Mouse (Mus musculus) intestine, embryonic 16.5 days (tissue): ENCODE measurements around the gene Gm3029. TPM values are rescaled to one million over a fixed set of nuclear protein-coding genes. Genes with fewer than 3 reads are reported as not detected.
"Not testable (repeated sequence)": the region's sequence is repeated elsewhere in the genome, so short reads cannot be mapped to it uniquely, and the experiment has no call there.

ENCODE experiments used
- ATAC-seq: fragments of 200-750 bp; cut with Nextera tagmentation; 2 replicates; pipeline ENCODE4 v1.8.0; 2017; ENCODE audit warnings: moderate TSS enrichment, moderate library complexity
- H3K27ac ChIP-seq: fragments of 300-500 bp; sonication (generic); 2 replicates; pipeline ENCODE4 v1.5.1; 2014; ENCODE audit warnings: mild to moderate bottlenecking, low read length
- H3K27me3 ChIP-seq: fragments of 300-500 bp; sonication (generic); replicated peaks from 2 replicates; pipeline ENCODE4 v1.6.1; 2014; ENCODE audit warnings: low read length, control low read depth, mixed read lengths; ENCODE audit not compliant: control insufficient read depth, insufficient read depth
- H3K36me3 ChIP-seq: fragments of 300-500 bp; sonication (generic); 2 replicates; pipeline ENCODE4 v1.6.1; 2014; ENCODE audit warnings: low read length, control low read depth; ENCODE audit not compliant: control insufficient read depth, insufficient read depth
- H3K4me1 ChIP-seq: fragments of 300-500 bp; sonication (generic); 2 replicates; pipeline ENCODE4 v1.6.1; 2014; ENCODE audit warnings: low read length, control low read depth, mixed read lengths; ENCODE audit not compliant: control insufficient read depth, insufficient read depth
- H3K4me2 ChIP-seq: fragments of 300-500 bp; sonication (generic); 2 replicates; pipeline ENCODE4 v1.6.1; 2014; ENCODE audit warnings: low read depth, low read length, control low read depth
- H3K4me3 ChIP-seq: fragments of 300-500 bp; sonication (generic); 2 replicates; pipeline ENCODE4 v1.5.1; 2014; ENCODE audit warnings: mild to moderate bottlenecking, low read length
- H3K9ac ChIP-seq: fragments of 300-500 bp; sonication (generic); 2 replicates; pipeline ENCODE4 v1.6.1; 2014; ENCODE audit warnings: low read depth, low read length
- H3K9me3 ChIP-seq: fragments of 300-500 bp; sonication (generic); 2 replicates; pipeline ENCODE4 v1.6.1; 2016; ENCODE audit warnings: low read length, control low read depth; ENCODE audit not compliant: control insufficient read depth
- WGBS: fragments of 180-500 bp; shearing (Covaris S2); extraction: QIAGEN DNeasy Blood & Tissue Kit; methylation state at CpG from one replicate; pipeline ENCODE4 v1.1.7; 2014; 5-methylcytosine and 5-hydroxymethylcytosine counted together
- polyA plus RNA-seq: library from polyadenylated mRNA; unstranded; fragments of >200 nt; fragmentation: Nextera tagmentation; extraction: Ambion mirVana; gene quantifications from 2 replicates; pipeline ENCODE4 v1.2.1, GENCODE M21; 2015

The Gm3029 gene
- polyA plus RNA-seq = not detected in 2 replicates

GRCm38 (mm10) chr14:3931456-3931855, at the start of gene Gm3029:
Gene Gm3029 (plus strand): TSS chr14:3931756.
- not testable (repeated sequence) for H3K4me2 ChIP-seq, H3K4me1 ChIP-seq, H3K27me3 ChIP-seq, H3K4me3 ChIP-seq, ATAC-seq, H3K9ac ChIP-seq, H3K27ac ChIP-seq, H3K9me3 ChIP-seq, H3K36me3 ChIP-seq
- WGBS = 80% methylated on average over 1 of the region's 2 CpGs

DNA sequence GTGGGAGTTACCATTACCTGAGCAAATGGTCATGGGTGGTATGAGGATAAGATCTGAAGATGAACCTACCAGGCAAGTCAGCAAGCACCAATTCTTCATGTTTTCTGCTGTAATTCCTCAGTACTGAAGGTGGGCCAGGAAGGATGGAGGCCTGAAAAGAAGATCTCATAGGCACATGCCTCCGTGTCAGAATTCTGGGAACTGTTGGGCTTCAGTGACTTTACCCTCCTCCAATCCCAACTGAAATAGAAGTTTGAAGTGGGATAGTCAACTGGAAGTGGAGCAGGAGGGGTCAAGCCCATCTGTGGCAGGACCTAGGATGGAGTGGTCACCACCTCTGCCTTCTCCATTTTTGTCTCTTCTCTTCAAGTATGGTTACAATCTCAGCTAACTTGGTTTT, 47.7 kb upstream of the Gm3029 start, which contains the start of gene Gm2916:
Gene Gm2916 (plus strand): TSS at position 301 of the 400 bp plus-strand sequence.
- H3K9me3 ChIP-seq, ATAC-seq, H3K9ac ChIP-seq, H3K36me3 ChIP-seq, H3K4me3 ChIP-seq, H3K27ac ChIP-seq, H3K4me2 ChIP-seq, H3K4me1 ChIP-seq, H3K27me3 ChIP-seq: not testable (repeated sequence)
- WGBS = no CpG with 5 or more reads among the region's 1 CpGs

GRCm38 (mm10) chr14:3963247-3963646, 31.7 kb downstream of the Gm3029 start, which contains the start of gene Gm3095:
Gene Gm3095 (plus strand): TSS chr14:3963547.
- H3K4me2 ChIP-seq, H3K9me3 ChIP-seq, H3K36me3 ChIP-seq, ATAC-seq, H3K9ac ChIP-seq, H3K27me3 ChIP-seq, H3K4me1 ChIP-seq, H3K4me3 ChIP-seq, H3K27ac ChIP-seq: not testable (repeated sequence)
- no CpG with 5 or more reads among the region's 2 CpGs for WGBS

Other genes starting within 250 kb of the Gm3029 start
- gene Gm3043, start 243.0 kb upstream of the Gm3029 start, polyA plus RNA-seq = not detected in 2 replicates
- not detected in 2 replicates for gene Gm3002, start 121.7 kb upstream of the Gm3029 start, polyA plus RNA-seq
- not detected in 2 replicates for gene Gm3033, start 85.5 kb upstream of the Gm3029 start, polyA plus RNA-seq
- not detected in 2 replicates for gene Gm2916, start 47.6 kb upstream of the Gm3029 start, polyA plus RNA-seq
- not detected in 2 replicates for gene Gm3095, start 31.8 kb downstream of the Gm3029 start, polyA plus RNA-seq
- not detected in 2 replicates for gene Gm3099, start 66.6 kb downstream of the Gm3029 start, polyA plus RNA-seq
- gene Gm5796, start 92.2 kb downstream of the Gm3029 start, polyA plus RNA-seq = 0.13 TPM in 1 of 2 replicates, not detected in the other
- gene Gm3115, start 152.4 kb downstream of the Gm3029 start, polyA plus RNA-seq = not detected in 2 replicates
- gene Gm8108, start 178.8 kb downstream of the Gm3029 start, polyA plus RNA-seq = 0.28 and 0.45 TPM in 2 replicates
- not detected in 2 replicates for gene Gm3127, start 233.3 kb downstream of the Gm3029 start, polyA plus RNA-seq